Mouse (Mus musculus) erythroblast, embryonic 14.5 days (primary cell): ENCODE results near the gene Islr2.

Experiments
- GATA1 ChIP-seq: IDR thresholded peaks from 2 replicates; pipeline ENCODE4 v1.6.1; 2012; ENCODE audit warnings: low read length, inconsistent platforms, mixed read lengths
- TAL1 ChIP-seq: IDR thresholded peaks from 3 replicates; pipeline ENCODE4 v1.6.1; 2012; ENCODE audit warnings: low read length, inconsistent platforms, mixed read lengths

GRCm38 (mm10) chr9:58169426-58169825 lies 34.7 kb downstream of the Islr2 start:
- TF ChIP-seq GATA1 (no peak), TAL1 (no peak)
